Mouse (Mus musculus) erythroblast, embryonic 14.5 days (primary cell): ENCODE data around the gene Grap.

Experiments
- GATA1 ChIP-seq: IDR thresholded peaks from 2 replicates; pipeline ENCODE4 v1.6.1; 2012; ENCODE audit warnings: low read length, inconsistent platforms, mixed read lengths
- TAL1 ChIP-seq: IDR thresholded peaks from 3 replicates; pipeline ENCODE4 v1.6.1; 2012; ENCODE audit warnings: low read length, inconsistent platforms, mixed read lengths

DNA sequence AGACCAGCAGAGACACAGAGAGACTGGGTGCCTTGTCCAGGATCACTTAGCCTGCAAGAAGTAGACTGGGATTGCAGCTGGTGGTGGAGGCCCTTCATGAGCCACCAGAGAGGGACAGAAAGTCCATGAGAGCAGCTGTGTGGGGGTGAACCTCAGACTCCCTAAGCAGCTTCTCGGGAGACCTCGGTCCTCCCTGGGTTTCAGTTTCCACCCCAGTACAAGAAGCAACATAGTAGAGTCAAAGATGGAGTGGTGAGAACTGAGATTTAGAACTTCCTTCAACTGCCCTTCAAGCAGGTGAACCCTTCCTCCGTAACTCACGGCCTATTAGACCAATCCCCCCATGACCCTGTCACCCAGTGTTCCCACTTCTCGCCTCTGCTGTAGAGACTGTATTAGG lies 9.1 kb downstream of the Grap start:
- no peak for TF ChIP-seq GATA1
- no peak for TF ChIP-seq TAL1
